Mouse (Mus musculus) naive thymus-derived CD4-positive, alpha-beta T cell, adult 2 months (primary cell): ENCODE data around the gene Xrcc3.

Experiments
- DNase-seq: peaks from one replicate; pipeline ENCODE4 v3.0.0-alpha.2; 2011; ENCODE audit warnings: low read depth

Gene Xrcc3

GRCm38 (mm10) chr12:111774156-111774555 is 39.5 kb downstream of the Xrcc3 start:
- DNase-seq, result no peak

GRCm38 (mm10) chr12:111770651-111771050 is 43.0 kb downstream of the Xrcc3 start:
- DNase-seq, result no peak

- no peak for DNase-seq
Observed at GRCm38 (mm10) chr12:111769816-111770577, 43.7 kb downstream of the Xrcc3 start.

- DNase-seq, result peak; percentile 44
Observed at GRCm38 (mm10) chr12:111769306-111769705, 44.4 kb downstream of the Xrcc3 start.

- no peak for DNase-seq
Observed at GRCm38 (mm10) chr12:111768322-111768928, 45.2 kb downstream of the Xrcc3 start.

GRCm38 (mm10) chr12:111766313-111767236 is 47.1 kb downstream of the Xrcc3 start:
- DNase-seq, result no peak

GRCm38 (mm10) chr12:111762620-111763280 is 50.9 kb downstream of the Xrcc3 start:
- DNase-seq, result no peak

GRCm38 (mm10) chr12:111760306-111760908 is 53.3 kb downstream of the Xrcc3 start:
- DNase-seq, result no peak

- no peak for DNase-seq
Observed at GRCm38 (mm10) chr12:111759176-111760061, 54.3 kb downstream of the Xrcc3 start.

- peak; percentile 82 for DNase-seq
Observed at GRCm38 (mm10) chr12:111758381-111759175, 55.1 kb downstream of the Xrcc3 start, which contains the start of gene Klc1. TSS of gene Klc1 (plus strand) at chr12:111758849.

GRCm38 (mm10) chr12:111757561-111758325 is 55.9 kb downstream of the Xrcc3 start:
- no peak for DNase-seq

- DNase-seq, result no peak
Observed at GRCm38 (mm10) chr12:111756698-111757082, 57.0 kb downstream of the Xrcc3 start.

GRCm38 (mm10) chr12:111756082-111756697 is 57.5 kb downstream of the Xrcc3 start:
- DNase-seq, result no peak

- DNase-seq, result no peak
Observed at GRCm38 (mm10) chr12:111755231-111755630, 58.4 kb downstream of the Xrcc3 start.

- no peak for DNase-seq
Observed at GRCm38 (mm10) chr12:111754710-111755109, 59.0 kb downstream of the Xrcc3 start.

- no peak for DNase-seq
Observed at GRCm38 (mm10) chr12:111753347-111753746, 60.3 kb downstream of the Xrcc3 start.
